Mouse (Mus musculus) adrenal gland (tissue): ENCODE measurements at regions not wholly inside any gene's neighbourhood (a gene's known extent, or its start where the extent isn't known, plus 50 kb on each side); places are given as distances from the start of the nearest gene placed in this dataset.

ENCODE experiments used
- intact Hi-C: fragments of 180-260 bp; cut with DNase I; formaldehyde crosslinking; loops from one replicate; pipeline ENCODE4 v1.15.1; 2025

- intact Hi-C loops = no loop called here
These were observed 286.3 kb downstream of the Gm21750 start for GRCm38 (mm10) chr14:73947316-73947715.

- intact Hi-C loops = no loop called here
These were observed 291.5 kb downstream of the Gm21750 start for GRCm38 (mm10) chr14:73952511-73952910.

DNA sequence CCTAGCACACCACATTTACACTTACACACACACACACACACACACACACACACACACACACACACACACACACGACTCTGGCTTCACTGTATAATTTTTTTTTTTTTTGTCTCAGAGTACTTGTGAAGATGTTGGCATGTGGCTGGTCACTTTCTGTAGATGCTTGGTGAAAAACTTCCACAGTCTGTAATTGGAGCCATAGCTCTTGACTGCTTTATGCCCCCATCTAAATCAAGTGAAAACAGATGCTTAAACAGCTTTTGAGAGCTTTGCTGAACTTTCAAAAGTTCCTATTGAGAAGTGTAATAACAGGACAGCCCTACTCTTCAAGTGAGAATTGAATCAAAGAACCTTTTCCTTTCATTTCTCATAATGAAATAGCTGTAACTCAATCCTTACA lies 317.7 kb downstream of the Gm21750 start:
- intact Hi-C loops = no loop called here

DNA sequence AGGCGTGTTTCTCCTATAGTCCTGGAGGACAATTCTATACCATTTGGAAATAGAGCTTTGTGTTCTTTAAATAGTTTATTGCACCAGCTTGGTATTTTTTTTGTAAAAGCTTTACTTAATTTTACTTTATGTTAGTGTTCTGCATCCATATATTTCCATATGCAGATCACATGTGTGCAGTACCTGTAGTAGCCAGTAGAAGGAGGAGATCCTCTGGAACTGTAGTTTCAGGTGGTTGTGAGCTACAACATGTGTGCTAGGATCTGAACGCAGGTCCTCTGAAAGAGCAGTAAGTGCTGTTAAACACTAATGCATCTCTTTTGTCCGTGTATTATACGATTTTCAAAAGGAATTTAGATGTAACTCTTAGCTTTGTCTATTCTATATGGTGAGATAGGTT lies 335.2 kb downstream of the Gm21750 start:
- intact Hi-C loops = no loop called here

DNA sequence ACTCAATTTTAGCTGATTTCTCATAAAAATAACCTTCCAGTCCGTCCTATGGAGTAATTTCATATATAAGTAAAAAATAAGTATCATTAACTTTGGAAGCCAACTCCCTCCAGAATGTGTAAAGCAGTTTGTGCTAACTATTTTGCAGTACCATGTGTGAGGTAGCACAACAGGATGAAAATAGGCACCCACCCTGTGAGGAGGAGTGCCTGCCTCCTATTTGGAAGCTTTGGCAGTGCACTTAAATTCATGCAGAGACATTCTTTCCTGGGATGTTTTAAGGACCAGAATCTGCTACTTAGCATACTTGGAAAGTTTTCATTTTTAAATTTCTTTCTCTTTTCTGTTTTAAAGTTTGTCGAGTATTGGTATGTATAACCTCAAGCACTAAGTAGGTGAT lies 336.8 kb downstream of the Gm21750 start:
- intact Hi-C loops = no loop called here

- intact Hi-C loops = no loop called here
These were observed 338.4 kb downstream of the Gm21750 start for GRCm38 (mm10) chr14:73999409-73999909.

DNA sequence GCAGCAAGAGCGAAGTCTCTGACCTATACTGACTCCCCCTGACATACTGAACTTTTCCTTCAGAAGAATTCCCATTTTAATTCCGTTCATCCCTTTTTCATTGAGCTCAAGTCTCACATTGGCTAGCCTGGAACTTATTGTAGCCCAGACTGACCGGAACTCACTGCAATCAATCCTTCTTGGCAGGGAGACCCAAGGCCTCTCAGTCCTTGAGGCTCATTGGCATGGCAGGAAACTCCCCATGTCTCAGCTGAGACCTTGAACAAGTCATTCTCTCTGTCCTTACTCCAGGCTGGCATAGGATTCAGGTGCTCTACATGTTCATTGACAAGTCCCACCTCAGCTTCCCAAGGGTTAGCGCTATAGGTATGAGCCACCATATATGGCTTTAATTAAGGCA lies 345.9 kb downstream of the Gm21750 start:
- intact Hi-C loops = no loop called here

- intact Hi-C loops = no loop called here
These were observed 350.5 kb downstream of the Gm21750 start for GRCm38 (mm10) chr14:74011555-74011954.

- intact Hi-C loops = no loop called here
These were observed 358.4 kb downstream of the Gm21750 start for GRCm38 (mm10) chr14:74019421-74019820.

- intact Hi-C loops = no loop called here
These were observed 386.1 kb downstream of the Gm21750 start for GRCm38 (mm10) chr14:74047009-74047694.

GRCm38 (mm10) chr14:74047695-74048280 lies 386.8 kb downstream of the Gm21750 start:
- intact Hi-C loops = no loop called here

GRCm38 (mm10) chr14:74048386-74048785 lies 387.4 kb downstream of the Gm21750 start:
- intact Hi-C loops = no loop called here

DNA sequence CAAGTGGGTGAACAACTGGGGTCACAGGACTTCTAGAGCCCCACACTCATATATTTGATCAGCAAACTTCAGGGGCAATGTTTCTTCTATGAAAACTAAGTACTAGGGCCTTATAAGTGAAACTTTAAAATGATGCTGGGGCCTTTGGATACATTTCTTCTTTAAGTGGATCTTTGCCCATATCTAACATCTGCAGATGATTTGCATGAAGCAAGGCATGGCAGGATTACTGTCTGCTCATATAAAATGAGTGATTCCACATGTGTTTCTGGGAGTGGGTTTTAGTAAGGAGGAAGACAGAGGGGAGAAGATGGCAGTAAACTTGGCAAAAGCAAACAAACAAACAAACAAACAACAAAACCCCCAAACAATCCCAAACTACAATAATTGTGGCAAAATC lies 405.0 kb downstream of the Gm21750 start:
- intact Hi-C loops = no loop called here

GRCm38 (mm10) chr14:74093016-74093415 lies 432.0 kb downstream of the Gm21750 start:
- intact Hi-C loops = no loop called here

- intact Hi-C loops = no loop called here
These were observed 438.7 kb downstream of the Gm21750 start for GRCm38 (mm10) chr14:74099696-74100095.

DNA sequence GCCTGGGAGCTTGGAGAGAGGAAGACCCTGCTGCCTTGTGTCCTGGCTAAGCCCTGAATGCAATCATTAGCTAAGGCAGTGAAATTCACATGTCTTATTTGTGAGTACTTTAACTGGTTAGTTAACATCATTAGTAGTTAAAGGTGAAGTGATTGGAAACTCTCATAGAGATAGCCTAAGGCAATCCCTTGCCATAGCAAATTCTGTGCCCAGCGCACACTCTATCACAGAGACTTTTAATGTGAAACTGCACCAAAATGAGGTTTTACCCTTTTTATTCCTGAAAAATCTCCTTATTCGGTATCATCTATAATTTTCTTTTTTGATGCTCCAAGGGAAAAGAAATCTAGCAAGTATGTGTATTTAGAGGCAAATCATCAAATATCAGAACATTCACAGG lies 451.6 kb downstream of the Gm21750 start:
- intact Hi-C loops = no loop called here

- intact Hi-C loops = no loop called here
These were observed 452.1 kb downstream of the Gm21750 start for GRCm38 (mm10) chr14:74113116-74113515.

GRCm38 (mm10) chr14:74113556-74113955 lies 452.5 kb downstream of the Gm21750 start:
- intact Hi-C loops = no loop called here

DNA sequence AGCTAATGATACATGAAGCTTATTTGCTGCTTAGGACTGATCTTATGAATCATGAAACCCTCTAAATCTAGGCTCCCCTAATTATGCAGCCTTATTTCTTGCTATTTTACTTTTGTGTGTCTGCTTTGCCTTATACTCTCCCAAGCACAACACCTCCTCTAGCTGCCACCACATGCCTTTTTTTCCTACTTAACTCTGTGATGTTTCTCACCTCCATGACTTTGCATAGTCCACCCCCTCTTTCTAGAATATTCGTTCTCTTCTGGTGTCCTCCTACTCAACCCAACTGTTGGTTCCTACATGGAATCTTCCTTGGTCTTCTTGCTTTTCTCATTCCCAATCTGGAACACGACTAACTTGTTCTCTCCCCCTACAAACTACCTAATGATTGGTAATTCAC lies 456.7 kb downstream of the Gm21750 start:
- intact Hi-C loops = no loop called here

- intact Hi-C loops = no loop called here
These were observed 484.2 kb downstream of the Gm21750 start for GRCm38 (mm10) chr14:74145202-74145700.

DNA sequence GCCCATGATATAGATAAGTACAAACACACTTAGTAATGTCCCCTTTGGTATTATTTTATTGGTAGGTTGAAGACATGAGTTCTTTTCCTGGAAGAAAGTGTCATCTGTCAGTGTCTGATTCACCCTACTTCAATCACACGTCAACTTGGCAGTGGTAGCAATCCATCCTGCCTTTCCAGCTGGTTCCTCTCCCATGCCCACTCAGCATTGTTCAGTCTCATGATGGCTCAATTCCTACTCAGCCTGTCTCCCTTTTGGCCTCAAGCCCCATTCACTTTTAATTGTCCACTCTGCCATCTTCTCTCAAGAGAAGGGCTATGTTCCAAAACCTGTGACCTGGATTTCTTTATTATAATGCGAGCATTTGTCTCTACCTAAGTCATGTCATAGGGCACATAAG lies 474.4 kb upstream of the Htr2a start:
- intact Hi-C loops = no loop called here

GRCm38 (mm10) chr14:74169131-74169875 lies 471.3 kb upstream of the Htr2a start:
- intact Hi-C loops = no loop called here
